Mouse (Mus musculus) liver, embryonic 11.5 days (tissue): ENCODE measurements around the gene Ndufs2. TPM values are rescaled to one million over a fixed set of nuclear protein-coding genes. Genes with fewer than 3 reads are reported as not detected.

Experiments
- ATAC-seq: fragments of 200-750 bp; cut with Nextera tagmentation; replicated peaks from 2 replicates; pipeline ENCODE4 v1.8.0; 2017; ENCODE audit warnings: moderate number of reproducible peaks, mild to moderate bottlenecking, moderate TSS enrichment, moderate library complexity; ENCODE audit not compliant: low FRiP score
- DNase-seq: peaks from one replicate; pipeline ENCODE4 v3.0.0-alpha.2; 2017; ENCODE audit warnings: low spot score
- H3K27ac ChIP-seq: fragments of 300-500 bp; sonication (generic); 2 replicates; pipeline ENCODE4 v1.5.1; 2014; ENCODE audit warnings: mild to moderate bottlenecking, low read depth, low read length, control low read depth
- H3K27me3 ChIP-seq: fragments of 300-500 bp; sonication (generic); replicated peaks from 2 replicates; pipeline ENCODE4 v1.6.1; 2014; ENCODE audit warnings: low read length, mixed read lengths; ENCODE audit not compliant: control insufficient read depth, insufficient read depth
- H3K36me3 ChIP-seq: fragments of 300-500 bp; sonication (generic); 2 replicates; pipeline ENCODE4 v1.6.1; 2014; ENCODE audit warnings: mild to moderate bottlenecking, low read length, moderate library complexity, mixed read lengths; ENCODE audit not compliant: control insufficient read depth, insufficient read depth
- H3K4me1 ChIP-seq: fragments of 300-500 bp; sonication (generic); replicated peaks from 2 replicates; pipeline ENCODE4 v1.6.1; 2014; ENCODE audit warnings: low read length, mixed read lengths; ENCODE audit not compliant: control insufficient read depth, insufficient read depth
- H3K4me2 ChIP-seq: fragments of 300-500 bp; sonication (generic); 2 replicates; pipeline ENCODE4 v1.6.1; 2014; ENCODE audit warnings: mild to moderate bottlenecking, control low read depth, moderate library complexity
- H3K4me3 ChIP-seq: fragments of 300-500 bp; sonication (generic); 2 replicates; pipeline ENCODE4 v1.5.1; 2014; ENCODE audit warnings: low read depth, low read length, control low read depth
- H3K9ac ChIP-seq: fragments of 300-500 bp; sonication (generic); 2 replicates; pipeline ENCODE4 v1.6.1; 2014; ENCODE audit warnings: low read depth, low read length, control low read depth
- H3K9me3 ChIP-seq: fragments of 300-500 bp; sonication (generic); 2 replicates; pipeline ENCODE4 v1.6.1; 2016; ENCODE audit warnings: low read length, inconsistent platforms, mixed read lengths; ENCODE audit not compliant: control insufficient read depth
- WGBS: fragments of 180-500 bp; shearing (Covaris S2); extraction: QIAGEN DNeasy Blood & Tissue Kit; methylation state at CpG from one replicate; pipeline ENCODE4 v1.1.7; 2014; 5-methylcytosine and 5-hydroxymethylcytosine counted together
- polyA plus RNA-seq: library from polyadenylated mRNA; unstranded; fragments of >200 nt; fragmentation: Nextera tagmentation; extraction: Ambion mirVana; gene quantifications from 2 replicates; pipeline ENCODE4 v1.2.1, GENCODE M21; 2014

Gene Ndufs2
- polyA plus RNA-seq, 1 experiment from 2014 or later = 262 TPM

- ATAC-seq = no peak
- H3K27me3 ChIP-seq = peaks cover 12% of the 10 kb centered on the region
- no peaks in the 10 kb centered on the region for H3K9me3 ChIP-seq
- no peak overlapping the region for H3K27ac ChIP-seq
- no peaks in the 10 kb centered on the region for H3K36me3 ChIP-seq
- no peak overlapping the region for H3K4me2 ChIP-seq
- no peak for DNase-seq
- peaks cover 12% of the 10 kb centered on the region for H3K4me1 ChIP-seq
- WGBS = 58% methylated on average over 13 of the region's 13 CpGs
- no peak overlapping the region for H3K4me3 ChIP-seq
- no peak overlapping the region for H3K9ac ChIP-seq
These were observed 63.1 kb downstream of the Ndufs2 start for GRCm38 (mm10) chr1:171187851-171188700.

GRCm38 (mm10) chr1:171185655-171186054, 65.5 kb downstream of the Ndufs2 start:
- DNase-seq (no peak), ATAC-seq (no peak)
- Histone ChIP-seq H3K4me2 (no peak overlapping the region), H3K36me3 (no peaks in the 10 kb centered on the region), H3K4me1 (peaks cover 8% of the 10 kb centered on the region; the same call in 1 of the 2 replicates), H3K4me3 (no peak overlapping the region), H3K9me3 (no peaks in the 10 kb centered on the region), H3K9ac (no peak overlapping the region), H3K27me3 (no peaks in the 10 kb centered on the region), H3K27ac (no peak overlapping the region)
- WGBS = 62% methylated on average over 8 of the region's 8 CpGs

Other genes starting within 250 kb of the Ndufs2 start
- gene Fcgr4, start 232.5 kb downstream of the Ndufs2 start, polyA plus RNA-seq = 1.5 and 2.4 TPM in 2 replicates
- 28.7 and 29.8 TPM in 2 replicates for gene Fcgr3, start 186.5 kb downstream of the Ndufs2 start, polyA plus RNA-seq
- 1.4 and 2.2 TPM in 2 replicates for gene Cfap126, start 137.5 kb downstream of the Ndufs2 start, polyA plus RNA-seq
- gene Sdhc, start 100.8 kb downstream of the Ndufs2 start, polyA plus RNA-seq = 261 and 281 TPM in 2 replicates
- gene Mpz, start 100.7 kb downstream of the Ndufs2 start, polyA plus RNA-seq = 0.14 TPM in 1 of 2 replicates, not detected in the other
- gene Pcp4l1, start 55.1 kb downstream of the Ndufs2 start, polyA plus RNA-seq = 1.2 and 1.9 TPM in 2 replicates
- 0.16 TPM in 2 replicates for gene Nr1i3, start 37.4 kb downstream of the Ndufs2 start, polyA plus RNA-seq
- 32.3 and 32.4 TPM in 2 replicates for gene Tomm40l, start 28.9 kb downstream of the Ndufs2 start, polyA plus RNA-seq
- gene Apoa2, start 26.3 kb downstream of the Ndufs2 start, polyA plus RNA-seq = 2,189 and 2,339 TPM in 2 replicates
- 70.9 and 83.6 TPM in 2 replicates for gene Fcer1g, start 17.0 kb downstream of the Ndufs2 start, polyA plus RNA-seq
- 1.6 and 2.0 TPM in 2 replicates for gene Adamts4, start 967 bp downstream of the Ndufs2 start, polyA plus RNA-seq
- gene B4galt3, start 18.9 kb upstream of the Ndufs2 start, polyA plus RNA-seq = 49.0 and 50.6 TPM in 2 replicates
- gene Ppox, start 29.8 kb upstream of the Ndufs2 start, polyA plus RNA-seq = 131 and 133 TPM in 2 replicates
- 51.0 and 53.1 TPM in 2 replicates for gene Usp21, start 36.6 kb upstream of the Ndufs2 start, polyA plus RNA-seq
- gene Ufc1, start 43.6 kb upstream of the Ndufs2 start, polyA plus RNA-seq = 83.7 TPM in 2 replicates
- 34.8 and 37.5 TPM in 2 replicates for gene Dedd, start 77.8 kb upstream of the Ndufs2 start, polyA plus RNA-seq
- gene Nit1, start 94.3 kb upstream of the Ndufs2 start, polyA plus RNA-seq = 26.2 and 29.1 TPM in 2 replicates
- 68.0 and 73.7 TPM in 2 replicates for gene Pfdn2, start 94.3 kb upstream of the Ndufs2 start, polyA plus RNA-seq
- gene Klhdc9, start 109.4 kb upstream of the Ndufs2 start, polyA plus RNA-seq = 0.66 and 0.77 TPM in 2 replicates
- 0.25 and 0.53 TPM in 2 replicates for gene Nectin4, start 118.7 kb upstream of the Ndufs2 start, polyA plus RNA-seq
- 3.5 and 3.8 TPM in 2 replicates for gene Arhgap30, start 137.6 kb upstream of the Ndufs2 start, polyA plus RNA-seq
- gene Usf1, start 159.9 kb upstream of the Ndufs2 start, polyA plus RNA-seq = 51.0 and 53.2 TPM in 2 replicates
- gene Tstd1, start 167.5 kb upstream of the Ndufs2 start, polyA plus RNA-seq = 1.6 and 1.7 TPM in 2 replicates
- 42.0 and 47.8 TPM in 2 replicates for gene F11r, start 186.1 kb upstream of the Ndufs2 start, polyA plus RNA-seq